Comparison of ENCODE assay signal across 16 mouse cellular contexts in the genomic region with DNA sequence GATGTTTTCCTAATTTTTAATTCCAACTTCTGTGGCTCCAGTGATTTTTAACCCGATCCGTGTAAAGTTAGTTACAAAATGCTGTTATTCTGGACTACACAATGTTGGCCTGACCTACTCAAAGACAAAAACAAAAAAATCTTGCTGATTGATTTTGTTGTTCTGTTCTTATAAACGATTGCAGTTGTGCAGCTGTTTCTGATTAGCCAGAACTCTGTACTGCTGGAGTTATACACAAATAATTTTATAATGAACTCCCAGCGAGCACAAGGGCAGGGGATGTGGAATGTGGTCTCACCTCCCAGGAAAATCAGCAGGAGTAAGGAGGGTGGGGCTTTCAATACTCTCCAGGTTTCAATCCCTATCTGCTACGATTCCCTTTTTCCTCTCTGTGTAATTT.
"Had no signal": no experiment of that assay in that cellular context is flagged by ENCODE, and none has a peak within 500 bp of the region (broad histone marks: within the 10 kb centered on the region; RNA-seq: fewer than 3 reads in every experiment).

No protein-coding gene starts in this region.

- H3K9me3 ChIP-seq: liver, embryonic 15.5 days; midbrain, embryonic 10.5 days; neural tube, embryonic 15.5 days had no signal

- H3K4me2 ChIP-seq: liver, embryonic 11.5 days; liver, embryonic 15.5 days; neural tube, embryonic 15.5 days had no signal

- H3K4me1 ChIP-seq: neural tube, embryonic 15.5 days had no signal

- ATAC-seq: lung, postnatal 0 days had no signal

- H3K36me3 ChIP-seq: liver, embryonic 15.5 days; midbrain, embryonic 10.5 days; neural tube, embryonic 15.5 days had no signal

- H3K9ac ChIP-seq: liver, embryonic 15.5 days; neural tube, embryonic 15.5 days had no signal

- DNase-seq: kidney, adult 8-10 months; kidney, postnatal 36 days; layer of hippocampus, adult 9-11 months; lung, adult 2 months; lung, postnatal 36 days; midbrain, embryonic 14.5 days; right cerebral cortex, adult 18-20 months; right cerebral cortex, postnatal 25 days; thymus, postnatal 14 days had no signal

- H3K27ac ChIP-seq: liver, embryonic 15.5 days; midbrain, embryonic 10.5 days; neural tube, embryonic 15.5 days; stomach, postnatal 0 days had no signal

- H3K27me3 ChIP-seq: liver, embryonic 15.5 days; neural tube, embryonic 15.5 days had no signal

- H3K4me3 ChIP-seq: liver, embryonic 15.5 days; midbrain, embryonic 10.5 days; myocyte; neural tube, embryonic 15.5 days had no signal
